Mouse (Mus musculus) liver, postnatal 0 days (tissue): ENCODE data around the gene R3hdm2.

Experiments used
- CTCF ChIP-seq: sonication (generic); IDR thresholded peaks from 2 replicates; pipeline ENCODE4 v1.5.1; 2016; ENCODE audit warnings: antibody characterized with exemption, low read depth
- EP300 ChIP-seq: IDR thresholded peaks from 2 replicates; pipeline ENCODE4 v1.6.1; 2016; ENCODE audit warnings: antibody characterized with exemption, low read depth, mild to moderate bottlenecking

- no peak for TF ChIP-seq EP300
- no peak for TF ChIP-seq CTCF
Measured at GRCm38 (mm10) chr10:127412101-127412500, 32.0 kb downstream of the R3hdm2 start.
